Mouse (Mus musculus) T-cell, adult 66 days (primary cell): ENCODE measurements around the gene Cyp2b9. TPM values are rescaled to one million over a fixed set of nuclear protein-coding genes. Genes with fewer than 3 reads are reported as not detected.

ENCODE experiments used
- total RNA-seq, 2 experiments: library from RNA; stranded (reverse); gene quantifications; 3 replicates in 1 of 2; 4 replicates in 1 of 2; pipeline ENCODE4 v1.2.4; 2023

Gene Cyp2b9
- total RNA-seq = not detected

DNA sequence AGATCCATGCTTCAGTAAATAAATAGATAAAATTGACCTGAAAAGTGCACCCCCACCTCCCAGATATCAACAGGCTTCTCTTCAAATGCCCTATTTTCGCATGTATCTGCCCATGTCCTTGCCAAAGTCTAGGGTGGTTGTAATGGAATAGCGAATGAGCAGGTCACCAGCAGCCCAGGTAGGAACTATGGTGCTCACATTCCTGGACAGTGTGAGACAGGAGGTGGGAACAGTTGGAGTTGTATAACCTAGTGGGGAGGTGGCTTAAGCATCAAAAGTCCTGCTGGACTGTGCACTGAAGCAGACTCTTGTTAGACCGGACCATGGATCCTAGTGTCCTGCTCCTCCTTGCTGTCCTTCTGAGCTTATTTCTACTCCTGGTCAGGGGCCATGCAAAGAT, at the start of gene Cyp2b9:
Gene Cyp2b9, plus strand, starts transcription at position 301 of the 400 bp plus-strand sequence.

DNA sequence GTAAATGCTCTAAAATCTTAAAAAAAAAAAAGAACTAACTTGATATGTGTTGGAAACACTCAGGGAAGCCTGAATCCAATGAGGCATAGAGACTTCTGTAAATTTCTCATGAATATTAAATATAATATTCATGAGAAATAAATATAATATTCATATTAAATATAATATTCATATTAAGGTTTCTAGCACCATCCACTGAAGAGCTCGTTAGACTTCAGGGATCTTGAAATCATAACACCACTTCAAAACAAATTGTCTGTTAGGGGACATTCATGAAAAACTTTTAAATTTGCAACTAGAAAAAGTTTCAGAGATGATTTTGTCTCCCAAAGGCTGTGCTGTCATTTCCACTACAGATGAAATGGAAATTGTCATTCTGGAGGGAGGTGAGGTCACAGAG, 86.8 kb downstream of the Cyp2b9 start, which contains the start of gene Vmn1r184:
Gene Vmn1r184, plus strand, starts transcription at position 301 of the 400 bp plus-strand sequence.

Other genes starting within 250 kb of the Cyp2b9 start
- not detected for gene Cyp2b13, start 111.9 kb upstream of the Cyp2b9 start, total RNA-seq
- gene Vmn1r184, start 86.9 kb downstream of the Cyp2b9 start, total RNA-seq = not detected
- not detected for gene Cyp2a4, start 133.8 kb downstream of the Cyp2b9 start, total RNA-seq
- gene Nlrp9c, start 230.3 kb downstream of the Cyp2b9 start, total RNA-seq = not detected